ENCODE assay signal across 8 mouse cellular contexts in the genomic region with DNA sequence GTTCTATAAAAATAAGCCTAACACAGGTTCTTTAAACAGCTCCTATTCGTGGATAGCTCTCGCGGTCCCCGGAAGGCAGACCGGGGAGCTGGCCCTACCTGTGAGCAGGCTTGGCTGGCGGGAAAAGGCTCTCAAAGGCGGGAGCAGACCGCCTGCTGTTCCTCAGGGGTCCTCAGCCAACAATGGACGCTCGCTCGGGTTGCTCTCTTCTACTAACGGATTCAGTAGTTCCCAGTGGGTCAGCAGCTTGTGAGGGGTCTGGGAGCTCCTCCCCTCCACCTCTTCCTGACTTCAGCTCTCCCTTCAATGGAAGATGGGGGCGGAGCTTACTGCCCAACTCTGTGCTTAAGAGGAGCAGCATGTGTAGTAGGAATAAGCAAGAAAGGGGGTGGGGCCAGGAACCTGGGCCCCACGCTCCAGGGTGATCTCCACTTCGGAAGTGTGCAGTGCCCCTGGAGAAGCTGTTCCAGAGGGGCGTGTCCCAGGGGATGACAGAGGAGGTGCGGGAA. TPM values are rescaled to one million over a fixed set of nuclear protein-coding genes. Genes with fewer than 3 reads are reported as not detected.
A peak's percentile ranks its signal among the peaks of the same experiment; 100 is the strongest.
DNase-seq lines count a peak whose midpoint lies in the region; ATAC-seq and TF ChIP-seq lines count a peak whose summit lies in the region.

TSS of gene Prlhr (minus strand) at position 51 of the 509 bp plus-strand sequence.

- ATAC-seq in kidney, embryonic 14.5 days (ENCODE audit: low FRiP score, low TSS enrichment): no peak
- peak; percentile 43; the same call in 1 of the 2 replicates for ATAC-seq in hindbrain, embryonic 13.5 days (ENCODE audit: low FRiP score)
- ATAC-seq in midbrain, embryonic 13.5 days: peak; percentile 31; the same call in 1 of the 2 replicates

- no peaks in the 10 kb centered on the region for H3K36me3 ChIP-seq in kidney, embryonic 14.5 days (ENCODE audit: control insufficient read depth, insufficient read depth, low read length)
- no peaks in the 10 kb centered on the region for H3K36me3 ChIP-seq in hindbrain, embryonic 13.5 days
- no peaks in the 10 kb centered on the region for H3K36me3 ChIP-seq in midbrain, embryonic 13.5 days

- no peak for TF ChIP-seq CTCF in brain, embryonic 14.5 days (IDR thresholded peaks at IDR 0.05; ENCODE audit: borderline replicate concordance, extremely low read depth, insufficient read depth, insufficient read length)

- no peak within 1 kb of the TSS for H3K9ac ChIP-seq in kidney, embryonic 14.5 days (ENCODE audit: low read depth, low read length)
- peak within 1 kb of the TSS; percentile 63 for H3K9ac ChIP-seq in hindbrain, embryonic 13.5 days
- H3K9ac ChIP-seq in midbrain, embryonic 13.5 days (replicated peaks): peak within 1 kb of the TSS; percentile 49; the same call in 1 of the 2 replicates

- no peak for DNase-seq in kidney, adult 18-20 months
- peak; percentile 32 for DNase-seq in brain, embryonic 14.5 days (ENCODE audit: low read depth)
- DNase-seq in yolk sac, embryonic 10.5 days (ENCODE audit: low spot score): no peak
- no peak for DNase-seq in gastrocnemius, postnatal 10 days
- DNase-seq in gastrocnemius, adult 8-10 months (ENCODE audit: low spot score in 2 of 2): no peak

- H3K4me1 ChIP-seq in kidney, embryonic 14.5 days (ENCODE audit: control insufficient read depth, insufficient read depth, low read length): peaks cover 8% of the 10 kb centered on the region; the same call in 1 of the 2 replicates
- H3K4me1 ChIP-seq in hindbrain, embryonic 13.5 days (replicated peaks): peaks cover 35% of the 10 kb centered on the region
- H3K4me1 ChIP-seq in midbrain, embryonic 13.5 days (replicated peaks): peaks cover 38% of the 10 kb centered on the region

- no peaks in the 10 kb centered on the region for H3K9me3 ChIP-seq in kidney, embryonic 14.5 days (ENCODE audit: control insufficient read depth, low read length)
- H3K9me3 ChIP-seq in hindbrain, embryonic 13.5 days: no peaks in the 10 kb centered on the region
- H3K9me3 ChIP-seq in midbrain, embryonic 13.5 days: no peaks in the 10 kb centered on the region

- peak within 1 kb of the TSS; percentile 52 for H3K4me2 ChIP-seq in kidney, embryonic 14.5 days (replicated peaks; ENCODE audit: low read depth, low read length)
- peak within 1 kb of the TSS; percentile 66 for H3K4me2 ChIP-seq in hindbrain, embryonic 13.5 days
- peak within 1 kb of the TSS; percentile 66 for H3K4me2 ChIP-seq in midbrain, embryonic 13.5 days (replicated peaks)

- peak within 1 kb of the TSS; percentile 25 for H3K4me3 ChIP-seq in kidney, embryonic 14.5 days (ENCODE audit: low read length)
- H3K4me3 ChIP-seq in hindbrain, embryonic 13.5 days: peak within 1 kb of the TSS; percentile 41
- H3K4me3 ChIP-seq in midbrain, embryonic 13.5 days (replicated peaks): peak within 1 kb of the TSS; percentile 41

- H3K27me3 ChIP-seq in kidney, embryonic 14.5 days (ENCODE audit: control insufficient read depth, insufficient read depth, low read length): peaks cover 33% of the 10 kb centered on the region
- peaks cover 71% of the 10 kb centered on the region for H3K27me3 ChIP-seq in hindbrain, embryonic 13.5 days
- peaks cover 64% of the 10 kb centered on the region for H3K27me3 ChIP-seq in midbrain, embryonic 13.5 days

- TF ChIP-seq POLR2A in brain, embryonic 14.5 days (IDR thresholded peaks at IDR 0.05; ENCODE audit: borderline replicate concordance, extremely low read depth, insufficient read depth, insufficient read length, poor library complexity, severe bottlenecking): no peak

- WGBS in kidney, embryonic 14.5 days: 4% methylated on average over 17 of the region's 17 CpGs
- WGBS in hindbrain, embryonic 13.5 days: 3% methylated on average over 17 of the region's 17 CpGs
- WGBS in midbrain, embryonic 13.5 days: 2% methylated on average over 17 of the region's 17 CpGs

- no peak within 1 kb of the TSS for H3K27ac ChIP-seq in kidney, embryonic 14.5 days (ENCODE audit: low read depth, low read length)
- no peak within 1 kb of the TSS for H3K27ac ChIP-seq in hindbrain, embryonic 13.5 days
- no peak within 1 kb of the TSS for H3K27ac ChIP-seq in midbrain, embryonic 13.5 days

RNA-seq across cellular contexts. Expression of gene Prlhr, which starts in this region (rescaled TPM):
- polyA plus RNA-seq in kidney, embryonic 14.5 days (2014; fragmentation: Nextera tagmentation; extraction: Ambion mirVana): not detected in 2 replicates
- polyA plus RNA-seq in brain, embryonic 14.5 days (2012; rRNA removed): 1.1 and 1.2 TPM in 2 replicates
- 0.12 and 0.17 TPM in 2 replicates for polyA plus RNA-seq in hindbrain, embryonic 13.5 days (2015; fragmentation: Nextera tagmentation; extraction: Ambion mirVana)
- 0.09 TPM in 1 of 2 replicates, not detected in the other for polyA plus RNA-seq in midbrain, embryonic 13.5 days (2015; fragmentation: Nextera tagmentation; extraction: Ambion mirVana)
- total RNA-seq in gastrocnemius, postnatal 10 days (2021): not detected
- total RNA-seq in gastrocnemius, adult 8-10 months (2022): not detected

Comparison
In these comparisons a context has a peak if more than half of its experiments do, and no peak if none do; other contexts are left out.
1. Peak in ATAC-seq, H3K4me3 ChIP-seq, H3K9ac ChIP-seq and H3K4me2 ChIP-seq in hindbrain, embryonic 13.5 days; RNA of the gene not detected or under 1 TPM.
2. Peak in ATAC-seq, H3K4me3 ChIP-seq, H3K9ac ChIP-seq and H3K4me2 ChIP-seq in midbrain, embryonic 13.5 days; RNA of the gene not detected or under 1 TPM.